Mouse (Mus musculus) kidney, postnatal 25 days (tissue): ENCODE results near the gene Focad.
A peak's percentile ranks its signal among the peaks of the same experiment; 100 is the strongest.
"Not testable (repeated sequence)": the region's sequence is repeated elsewhere in the genome, so short reads cannot be mapped to it uniquely, and the experiment has no call there.

Experiments
- DNase-seq, 2 experiments: peaks; one replicate each; pipeline ENCODE4 v3.0.0; 2021; ENCODE audit warnings: mixed read lengths in 2 of 2

The Focad gene

GRCm38 (mm10) chr4:88309676-88310075 lies 215.2 kb downstream of the Focad start:
- peak; percentile 41 to 46 for DNase-seq

GRCm38 (mm10) chr4:88314898-88315297 lies 220.5 kb downstream of the Focad start:
- DNase-seq: no peak

GRCm38 (mm10) chr4:88320067-88320466 lies 225.6 kb downstream of the Focad start:
- DNase-seq: no peak

- no peak for DNase-seq
Observed at GRCm38 (mm10) chr4:88325392-88325791, 231.0 kb downstream of the Focad start.

GRCm38 (mm10) chr4:88334533-88334932 lies 240.1 kb downstream of the Focad start:
- no peak for DNase-seq

- DNase-seq: no peak
Observed at GRCm38 (mm10) chr4:88336753-88337152, 242.3 kb downstream of the Focad start.

- DNase-seq: no peak
Observed at GRCm38 (mm10) chr4:88337365-88337764, 242.9 kb downstream of the Focad start.

- no peak for DNase-seq
Observed at GRCm38 (mm10) chr4:88338130-88338529, 243.7 kb downstream of the Focad start.

- no peak for DNase-seq
Observed at GRCm38 (mm10) chr4:88344468-88344867, 250.0 kb downstream of the Focad start.

- DNase-seq: no peak
Observed at GRCm38 (mm10) chr4:88345065-88345464, 250.6 kb downstream of the Focad start.

- no peak for DNase-seq
Observed at GRCm38 (mm10) chr4:88345938-88346337, 251.5 kb downstream of the Focad start.

GRCm38 (mm10) chr4:88350910-88351309 lies 256.5 kb downstream of the Focad start:
- DNase-seq: peak; percentile 64 to 66

- DNase-seq: no peak
Observed at GRCm38 (mm10) chr4:88356652-88357051, 262.2 kb downstream of the Focad start.

- no peak for DNase-seq
Observed at GRCm38 (mm10) chr4:88357431-88357830, 263.0 kb downstream of the Focad start.

- no peak for DNase-seq
Observed at GRCm38 (mm10) chr4:88369951-88370350, 275.5 kb downstream of the Focad start.

- DNase-seq: no peak
Observed at GRCm38 (mm10) chr4:88370819-88371218, 276.4 kb downstream of the Focad start.

GRCm38 (mm10) chr4:88372293-88373224 lies 278.1 kb downstream of the Focad start:
- no peak for DNase-seq

GRCm38 (mm10) chr4:88390036-88390435 lies 295.6 kb downstream of the Focad start:
- no peak for DNase-seq

- DNase-seq: not testable (repeated sequence)
Observed at GRCm38 (mm10) chr4:88390596-88390995, 296.2 kb downstream of the Focad start.

GRCm38 (mm10) chr4:88395717-88396116 lies 301.3 kb downstream of the Focad start:
- DNase-seq: no peak

- DNase-seq: no peak
Observed at GRCm38 (mm10) chr4:88396995-88397521, 302.6 kb downstream of the Focad start.

- DNase-seq: peak; percentile 9 to 34
Observed at GRCm38 (mm10) chr4:88400302-88400991, 306.0 kb downstream of the Focad start.

- no peak for DNase-seq
Observed at GRCm38 (mm10) chr4:88400992-88401313, 306.5 kb downstream of the Focad start.

GRCm38 (mm10) chr4:88402884-88403283 lies 308.5 kb downstream of the Focad start:
- no peak for DNase-seq
